Mouse (Mus musculus) G1E (cell line): ENCODE results near the gene Dock8.

Experiments used
- CTCF ChIP-seq: IDR thresholded peaks from 2 replicates; pipeline ENCODE4 v1.5.1; 2012; ENCODE audit warnings: low read depth, low read length, inconsistent platforms, mixed read lengths
- GATA1 ChIP-seq: IDR thresholded peaks from 2 replicates; pipeline ENCODE4 v1.6.1; 2012; ENCODE audit warnings: borderline replicate concordance, low read length, inconsistent platforms, mixed read lengths
- GATA2 ChIP-seq: IDR thresholded peaks from 2 replicates; pipeline ENCODE4 v1.6.1; 2012; ENCODE audit warnings: low read depth, low read length, inconsistent platforms, borderline replicate concordance
- POLR2AphosphoS5 ChIP-seq: IDR thresholded peaks from 2 replicates; pipeline ENCODE4 v1.6.1; 2012; ENCODE audit warnings: low read depth, low read length, inconsistent platforms; ENCODE audit not compliant: insufficient replicate concordance
- TAL1 ChIP-seq: conservative IDR thresholded peaks from 2 replicates; pipeline ENCODE4 v1.6.1; 2012; ENCODE audit warnings: low read depth, low read length, inconsistent platforms, mixed read lengths

GRCm38 (mm10) chr19:25008509-25008908 is 9.2 kb downstream of the Dock8 start:
- TF ChIP-seq TAL1 (no peak), CTCF (no peak), GATA1 (no peak), POLR2AphosphoS5 (no peak), GATA2 (no peak)
